Mouse (Mus musculus): ENCODE data around the gene Exd2.

GRCm38 (mm10) chr12:80479986-80480385, 17.1 kb downstream of the Exd2 start:
- TF ChIP-seq CTCF (IDR thresholded peaks at IDR 0.05; ENCODE audit: low read depth, low read length) = no peak
- TF ChIP-seq POLR2A (IDR thresholded peaks at IDR 0.05; ENCODE audit: extremely low read depth, insufficient read depth, low read length) = no peak

Data from liver, adult 2 months (tissue).